Mouse (Mus musculus): Measurements from ENCODE around the gene Afap1l2.

DNA sequence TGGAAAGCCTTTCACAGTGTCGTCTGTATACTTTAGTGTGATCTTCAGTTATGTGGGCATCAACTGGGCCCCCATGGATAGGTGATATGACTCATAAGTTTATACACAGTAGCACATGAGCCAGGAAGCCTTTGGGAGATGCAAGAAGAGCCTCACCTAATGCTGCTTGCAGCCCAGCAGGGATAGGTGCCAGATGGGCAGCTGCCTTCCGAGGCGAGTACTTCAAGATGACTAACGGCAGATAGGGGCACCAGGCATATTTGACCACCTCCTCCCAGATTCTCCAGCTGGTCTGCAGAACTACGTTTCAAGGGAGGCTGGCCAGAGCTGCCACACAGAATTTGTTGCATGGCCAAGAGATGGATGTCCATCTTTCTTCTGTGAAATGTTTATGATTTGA, 114.7 kb downstream of the Afap1l2 start:
- TF ChIP-seq POLR2A (IDR thresholded peaks at IDR 0.05; ENCODE audit: extremely low read depth, insufficient read depth, low read length) (no peak), CTCF (IDR thresholded peaks at IDR 0.05; ENCODE audit: extremely low read depth, insufficient read depth, low read length) (no peak)
